Mouse (Mus musculus) E14TG2a.4 (cell line): ENCODE measurements around the gene Supt6.

ENCODE experiments used
- H3K27me3 ChIP-seq: 2 replicates; pipeline ENCODE4 v1.6.1; 2014; ENCODE audit warnings: low read length, control low read depth; ENCODE audit not compliant: insufficient read depth
- H3K36me3 ChIP-seq: 2 replicates; pipeline ENCODE4 v1.6.1; 2014; ENCODE audit warnings: low read length, control low read depth; ENCODE audit not compliant: insufficient read depth
- H3K4me1 ChIP-seq: replicated peaks from 2 replicates; pipeline ENCODE4 v1.6.1; 2014; ENCODE audit warnings: low read depth, low read length, control low read depth
- H3K4me3 ChIP-seq: replicated peaks from 2 replicates; pipeline ENCODE4 v1.5.1; 2014; ENCODE audit warnings: mild to moderate bottlenecking, low read length
- H3K9me3 ChIP-seq: 2 replicates; pipeline ENCODE4 v1.6.1; 2014; ENCODE audit warnings: low read length, control low read depth
- CTCF ChIP-seq: conservative IDR thresholded peaks from 2 replicates; pipeline ENCODE4 v1.5.1; 2014; ENCODE audit warnings: low read length
- NANOG ChIP-seq: IDR thresholded peaks from 2 replicates; pipeline ENCODE4 v1.6.1; 2014; ENCODE audit warnings: borderline replicate concordance, low read length, mixed read lengths
- POU5F1 ChIP-seq: IDR thresholded peaks from 2 replicates; pipeline ENCODE4 v1.6.1; 2014; ENCODE audit warnings: low read length, borderline replicate concordance

The Supt6 gene

GRCm38 (mm10) chr11:78265571-78265970, 19.8 kb upstream of the Supt6 start:
- H3K9me3 ChIP-seq: no peaks in the 10 kb centered on the region
- H3K4me3 ChIP-seq: no peak overlapping the region
- 0 out of 2 replicates have a peak, but pooled peaks cover 2% of the 10 kb centered on the region for H3K27me3 ChIP-seq
- peaks cover 79% of the 10 kb centered on the region for H3K36me3 ChIP-seq
- no peak for TF ChIP-seq CTCF
- no peak for TF ChIP-seq NANOG
- TF ChIP-seq POU5F1: no peak
- H3K4me1 ChIP-seq: peaks cover 15% of the 10 kb centered on the region

- Histone ChIP-seq H3K27me3 (peaks cover 17% of the 10 kb centered on the region), H3K4me1 (peaks cover 15% of the 10 kb centered on the region), H3K4me3 (peak overlapping the region; percentile 99), H3K36me3 (peaks cover 49% of the 10 kb centered on the region), H3K9me3 (no peaks in the 10 kb centered on the region)
- TF ChIP-seq NANOG (no peak), CTCF (peak; percentile 65), POU5F1 (no peak)
These were observed 16.8 kb upstream of the Supt6 start for GRCm38 (mm10) chr11:78262550-78262949.

- Histone ChIP-seq H3K36me3 (peaks cover 40% of the 10 kb centered on the region), H3K9me3 (no peaks in the 10 kb centered on the region), H3K27me3 (peaks cover 17% of the 10 kb centered on the region), H3K4me3 (peak within 1 kb of the TSS; percentile 99), H3K4me1 (peaks cover 15% of the 10 kb centered on the region)
- TF ChIP-seq POU5F1: no peak
- TF ChIP-seq CTCF: no peak
- no peak for TF ChIP-seq NANOG
These were observed 15.9 kb upstream of the Supt6 start, which contains the start of gene 2610507B11Rik for GRCm38 (mm10) chr11:78261380-78262352. TSS of gene 2610507B11Rik (plus strand) at chr11:78261752.

- peaks cover 33% of the 10 kb centered on the region for H3K36me3 ChIP-seq
- peak overlapping the region; percentile 41 for H3K4me3 ChIP-seq
- H3K27me3 ChIP-seq: peaks cover 17% of the 10 kb centered on the region
- peaks cover 15% of the 10 kb centered on the region for H3K4me1 ChIP-seq
- no peaks in the 10 kb centered on the region for H3K9me3 ChIP-seq
- TF ChIP-seq NANOG (no peak), CTCF (no peak), POU5F1 (no peak)
These were observed 14.9 kb upstream of the Supt6 start for GRCm38 (mm10) chr11:78260489-78261258.

- H3K4me3 ChIP-seq: no peak overlapping the region
- H3K4me1 ChIP-seq: no peaks in the 10 kb centered on the region; the same call in 1 of the 2 replicates
- peaks cover 37% of the 10 kb centered on the region for H3K36me3 ChIP-seq
- H3K27me3 ChIP-seq: peaks cover 17% of the 10 kb centered on the region
- TF ChIP-seq CTCF (no peak), POU5F1 (no peak), NANOG (no peak)
- H3K9me3 ChIP-seq: no peaks in the 10 kb centered on the region
These were observed 10.8 kb upstream of the Supt6 start for GRCm38 (mm10) chr11:78256618-78257017.

- H3K27me3 ChIP-seq: no peaks in the 10 kb centered on the region
- TF ChIP-seq POU5F1 (peak; percentile 89), NANOG (peak; percentile 54; the same call in 1 of the 2 replicates), CTCF (no peak)
- H3K9me3 ChIP-seq: no peaks in the 10 kb centered on the region
- peak overlapping the region; percentile 99 for H3K4me3 ChIP-seq
- peaks cover 39% of the 10 kb centered on the region for H3K36me3 ChIP-seq
- peaks cover 63% of the 10 kb centered on the region for H3K4me1 ChIP-seq
These were observed 1.9 kb upstream of the Supt6 start for GRCm38 (mm10) chr11:78247727-78248140.

GRCm38 (mm10) chr11:78247012-78247348, 1.2 kb upstream of the Supt6 start:
- Histone ChIP-seq H3K27me3 (no peaks in the 10 kb centered on the region), H3K4me1 (peaks cover 69% of the 10 kb centered on the region), H3K36me3 (peaks cover 37% of the 10 kb centered on the region), H3K9me3 (no peaks in the 10 kb centered on the region), H3K4me3 (peak overlapping the region; percentile 99)
- no peak for TF ChIP-seq POU5F1
- no peak for TF ChIP-seq NANOG
- no peak for TF ChIP-seq CTCF

- peak overlapping the region; percentile 99 for H3K4me3 ChIP-seq
- peaks cover 74% of the 10 kb centered on the region for H3K4me1 ChIP-seq
- H3K36me3 ChIP-seq: peaks cover 37% of the 10 kb centered on the region
- TF ChIP-seq CTCF: no peak
- TF ChIP-seq POU5F1: no peak
- no peak for TF ChIP-seq NANOG
- no peaks in the 10 kb centered on the region for H3K27me3 ChIP-seq
- H3K9me3 ChIP-seq: no peaks in the 10 kb centered on the region
These were observed 678 bp upstream of the Supt6 start for GRCm38 (mm10) chr11:78246318-78247011.
